ENCODE assay signal across 8 mouse cellular contexts in the genomic region with DNA sequence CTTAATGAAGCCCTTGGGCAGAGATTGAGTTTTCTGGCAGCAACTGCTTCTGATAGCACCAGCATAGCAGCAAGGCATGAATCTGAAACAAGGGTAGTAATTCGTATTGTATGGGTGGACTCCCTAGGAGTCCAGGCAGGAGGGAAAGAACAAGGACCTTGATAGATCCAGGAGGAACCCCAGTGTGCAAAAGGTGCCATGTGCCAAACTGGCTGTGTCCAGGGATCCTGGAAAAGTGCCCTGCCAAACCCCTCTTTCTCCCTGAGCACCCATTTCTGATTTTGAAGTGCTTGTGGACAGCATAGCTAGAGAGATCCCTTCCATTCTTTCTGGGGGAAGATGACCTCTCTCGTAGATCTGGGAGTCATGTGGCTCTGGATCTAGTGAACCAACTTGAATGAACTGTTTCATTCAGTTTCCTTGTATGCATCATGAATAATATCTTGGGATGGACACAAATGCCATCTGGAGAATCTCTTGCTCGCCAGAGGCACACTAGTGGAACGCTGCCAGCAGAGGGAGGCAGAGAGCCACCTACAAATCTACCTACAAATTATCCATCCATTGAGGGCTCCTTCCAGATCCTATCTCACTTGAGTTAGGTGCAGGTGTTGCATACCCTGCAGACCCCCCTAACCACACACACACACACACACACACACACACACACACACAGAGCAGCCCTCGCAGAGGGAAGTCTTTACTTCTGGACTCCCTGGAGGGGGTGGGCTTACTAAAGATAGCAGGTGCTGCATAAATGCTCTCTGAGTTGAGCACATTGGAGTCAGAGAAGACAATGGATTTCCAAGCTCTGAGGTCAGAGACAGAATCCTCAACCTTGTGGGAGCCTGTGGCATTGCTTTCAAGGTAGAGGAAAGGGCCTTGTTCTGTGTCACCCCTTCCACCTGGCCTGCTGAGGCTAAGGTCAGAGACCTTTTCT. TPM values are rescaled to one million over a fixed set of nuclear protein-coding genes. Genes with fewer than 3 reads are reported as not detected.
A peak's percentile ranks its signal among the peaks of the same experiment; 100 is the strongest.
DNase-seq lines count a peak whose midpoint lies in the region; ATAC-seq and TF ChIP-seq lines count a peak whose summit lies in the region.

No protein-coding gene starts in this region.

- TF ChIP-seq CTCF in kidney, adult 2 months (conservative IDR thresholded peaks at IDR 0.05; ENCODE audit: insufficient read depth, insufficient read length, low read depth, low read length) = peak; percentile 93
- TF ChIP-seq CTCF in bone marrow, adult 2 months (IDR thresholded peaks at IDR 0.05; ENCODE audit: control insufficient read depth, insufficient read depth, low read length) = peak; percentile 94
- TF ChIP-seq CTCF in lung, adult 2 months (IDR thresholded peaks at IDR 0.05; ENCODE audit: insufficient read depth, low read length) = peak; percentile 94

- 21% methylated on average over 5 of the region's 5 CpGs for WGBS in kidney, adult 2 months
- 25% methylated on average over 5 of the region's 5 CpGs for WGBS in kidney, embryonic 15.5 days
- 26% methylated on average over 5 of the region's 5 CpGs for WGBS in bone marrow, adult 2 months
- 25% methylated on average over 5 of the region's 5 CpGs for WGBS in forebrain, embryonic 15.5 days
- 22% methylated on average over 5 of the region's 5 CpGs for WGBS in lung, adult 2 months

- no peak overlapping the region for H3K4me2 ChIP-seq in kidney, embryonic 15.5 days
- no peak overlapping the region for H3K4me2 ChIP-seq in forebrain, embryonic 15.5 days (replicated peaks)

- no peaks in the 10 kb centered on the region for H3K27me3 ChIP-seq in kidney, adult 2 months (replicated peaks; ENCODE audit: control insufficient read depth, insufficient read depth, low read length)
- H3K27me3 ChIP-seq in kidney, embryonic 15.5 days = no peaks in the 10 kb centered on the region
- no peaks in the 10 kb centered on the region for H3K27me3 ChIP-seq in forebrain, embryonic 15.5 days

- H3K9me3 ChIP-seq in kidney, embryonic 15.5 days (replicated peaks) = no peaks in the 10 kb centered on the region
- H3K9me3 ChIP-seq in forebrain, embryonic 15.5 days = no peaks in the 10 kb centered on the region

- H3K36me3 ChIP-seq in kidney, adult 2 months (ENCODE audit: control insufficient read depth, insufficient read depth, low read length) = no peaks in the 10 kb centered on the region
- no peaks in the 10 kb centered on the region for H3K36me3 ChIP-seq in kidney, embryonic 15.5 days
- H3K36me3 ChIP-seq in forebrain, embryonic 15.5 days = no peaks in the 10 kb centered on the region

- DNase-seq in kidney, adult 2 months = peak; percentile 83
- DNase-seq in kidney, postnatal 36 days = peak; percentile 80 to 93
- peak; percentile 80 for DNase-seq in lung, adult 2 months
- DNase-seq in right cerebral cortex, adult 2 months (ENCODE audit: low spot score in 2 of 2) = peak; percentile 89 to 90
- peak; percentile 68 to 73 for DNase-seq in urinary bladder, postnatal 36 days (ENCODE audit: low spot score in 2 of 2)

- H3K9ac ChIP-seq in kidney, embryonic 15.5 days = no peak overlapping the region
- no peak overlapping the region for H3K9ac ChIP-seq in forebrain, embryonic 15.5 days (replicated peaks)

- peaks cover 8% of the 10 kb centered on the region for H3K4me1 ChIP-seq in kidney, adult 2 months (ENCODE audit: control insufficient read depth, insufficient read depth, low read length)
- H3K4me1 ChIP-seq in kidney, embryonic 15.5 days = peaks cover 24% of the 10 kb centered on the region
- H3K4me1 ChIP-seq in bone marrow, adult 2 months (ENCODE audit: control insufficient read depth, insufficient read depth, low read length) = peaks cover 3% of the 10 kb centered on the region
- H3K4me1 ChIP-seq in forebrain, embryonic 15.5 days = peaks cover 31% of the 10 kb centered on the region
- peaks cover 14% of the 10 kb centered on the region for H3K4me1 ChIP-seq in lung, adult 2 months (ENCODE audit: control insufficient read depth, insufficient read depth, low read length)

- no peak for TF ChIP-seq POLR2A in kidney, adult 2 months (IDR thresholded peaks at IDR 0.05; ENCODE audit: low read depth, low read length)
- no peak for TF ChIP-seq POLR2A in bone marrow, adult 2 months (IDR thresholded peaks at IDR 0.05; ENCODE audit: borderline replicate concordance, control insufficient read depth, low read depth, low read length)
- TF ChIP-seq POLR2A in lung, adult 2 months (IDR thresholded peaks at IDR 0.05; ENCODE audit: borderline replicate concordance, extremely low read depth, low read depth, low read length) = no peak

- H3K4me3 ChIP-seq in kidney, adult 2 months (ENCODE audit: insufficient read depth, low read depth, low read length) = no peak overlapping the region
- no peak overlapping the region for H3K4me3 ChIP-seq in kidney, embryonic 15.5 days (replicated peaks)
- no peak overlapping the region for H3K4me3 ChIP-seq in bone marrow, adult 2 months (replicated peaks; ENCODE audit: control insufficient read depth, low read depth, low read length)
- H3K4me3 ChIP-seq in forebrain, embryonic 15.5 days = no peak overlapping the region
- no peak overlapping the region for H3K4me3 ChIP-seq in lung, adult 2 months (replicated peaks; ENCODE audit: extremely low read depth, low read depth, low read length)

- ATAC-seq in kidney, embryonic 15.5 days (replicated peaks; ENCODE audit: low FRiP score) = no peak
- ATAC-seq in forebrain, embryonic 15.5 days (replicated peaks) = no peak

- H3K27ac ChIP-seq in kidney, adult 2 months (ENCODE audit: insufficient read depth, low read depth, low read length) = no peak overlapping the region
- no peak overlapping the region for H3K27ac ChIP-seq in kidney, embryonic 15.5 days
- no peak overlapping the region for H3K27ac ChIP-seq in bone marrow, adult 2 months (ENCODE audit: control insufficient read depth, insufficient read depth, low read depth, low read length, poor library complexity)
- H3K27ac ChIP-seq in forebrain, embryonic 15.5 days (replicated peaks) = 0 out of 2 replicates have a peak overlapping the region, but pooled peaks have one; percentile 19

RNA-seq across cellular contexts. Expression of a gene that starts 4.4 kb away (rescaled TPM):
- polyA plus RNA-seq in kidney, adult 2 months (2012; rRNA removed) = 71.1 and 87.5 TPM in 2 replicates
- polyA plus RNA-seq in kidney, embryonic 15.5 days (2015; fragmentation: Nextera tagmentation; extraction: Ambion mirVana) = 25.3 and 26.0 TPM in 2 replicates
- 5.8 and 30.1 TPM in 2 replicates for polyA plus RNA-seq in bone marrow, adult 2 months (2011; ENCODE audit: insufficient read depth, insufficient read length, low replicate concordance, missing spikeins)
- polyA plus RNA-seq in forebrain, embryonic 15.5 days (2015; fragmentation: Nextera tagmentation; extraction: Ambion mirVana) = 18.3 and 19.8 TPM in 2 replicates
- polyA plus RNA-seq in lung, adult 2 months (2012; rRNA removed) = 69.0 and 72.8 TPM in 2 replicates

RNA-seq across cellular contexts. Expression of a gene that starts 40.4 kb away (rescaled TPM):
- polyA plus RNA-seq in kidney, adult 2 months (2012; rRNA removed) = 28.2 and 37.5 TPM in 2 replicates
- polyA plus RNA-seq in kidney, embryonic 15.5 days (2015; fragmentation: Nextera tagmentation; extraction: Ambion mirVana) = 22.4 and 25.8 TPM in 2 replicates
- polyA plus RNA-seq in bone marrow, adult 2 months (2011; ENCODE audit: insufficient read depth, insufficient read length, low replicate concordance, missing spikeins) = 10.7 and 21.5 TPM in 2 replicates
- 20.6 and 22.4 TPM in 2 replicates for polyA plus RNA-seq in forebrain, embryonic 15.5 days (2015; fragmentation: Nextera tagmentation; extraction: Ambion mirVana)
- 26.4 and 27.2 TPM in 2 replicates for polyA plus RNA-seq in lung, adult 2 months (2012; rRNA removed)
